ENCODE assay signal across 43 mouse cellular contexts in the genomic region with DNA sequence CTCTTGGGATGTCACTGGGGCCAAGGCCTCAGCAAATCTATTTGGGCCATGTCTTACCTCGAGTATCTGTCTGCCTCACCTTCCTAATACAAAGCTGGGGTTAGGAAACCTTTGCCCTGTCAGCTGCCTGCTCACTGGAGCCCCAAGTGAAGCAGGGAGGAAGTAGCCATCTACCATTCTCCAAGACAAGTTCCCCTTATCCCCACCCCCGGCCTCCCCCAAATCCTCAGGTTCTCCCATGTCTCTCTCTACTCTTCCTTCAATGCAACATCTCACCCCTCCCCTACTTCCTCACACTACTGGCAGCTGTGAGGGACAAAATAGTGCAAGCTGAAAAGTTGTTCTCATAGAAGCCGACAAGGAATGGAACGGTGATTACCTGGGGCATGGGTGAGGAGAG. TPM values are rescaled to one million over a fixed set of nuclear protein-coding genes. Genes with fewer than 3 reads are reported as not detected.
"Had no signal": no experiment of that assay in that cellular context is flagged by ENCODE, and none has a peak within 500 bp of the region (broad histone marks: within the 10 kb centered on the region; RNA-seq: fewer than 3 reads in every experiment).

No protein-coding gene starts in this region.

- H3K27me3 ChIP-seq: heart, embryonic 13.5 days; heart, embryonic 15.5 days; hindbrain, embryonic 13.5 days; hindbrain, embryonic 15.5 days; kidney, embryonic 15.5 days; limb, embryonic 13.5 days; limb, embryonic 15.5 days; liver, embryonic 12.5 days had no signal

- H3K4me3 ChIP-seq: gastrocnemius, adult 2 months; heart, embryonic 13.5 days; heart, embryonic 15.5 days; hindbrain, embryonic 13.5 days; hindbrain, embryonic 15.5 days; kidney, embryonic 15.5 days; limb, embryonic 13.5 days; limb, embryonic 15.5 days; liver, embryonic 12.5 days had no signal

- DNase-seq: forebrain, postnatal 0 days; gastrocnemius, adult 2 months; gastrocnemius, postnatal 10 days; gastrocnemius, postnatal 25 days; heart, adult 18-20 months; heart, postnatal 14 days; heart, postnatal 36 days; kidney, adult 11 months; kidney, adult 2 months; kidney, adult 9 months; kidney, postnatal 14 days; kidney, postnatal 36 days; layer of hippocampus, adult 9-11 months; layer of hippocampus, postnatal 36 days; left cerebral cortex, postnatal 4 days had no signal

- H3K9ac ChIP-seq: forebrain, postnatal 0 days; heart, embryonic 13.5 days; heart, embryonic 15.5 days; hindbrain, embryonic 13.5 days; hindbrain, embryonic 15.5 days; kidney, embryonic 15.5 days; limb, embryonic 13.5 days; limb, embryonic 15.5 days; liver, embryonic 12.5 days had no signal

- H3K36me3 ChIP-seq: hindbrain, embryonic 13.5 days; hindbrain, embryonic 15.5 days; kidney, embryonic 15.5 days; liver, embryonic 12.5 days had no signal

- ATAC-seq: forebrain, postnatal 0 days; hindbrain, postnatal 0 days; liver, embryonic 12.5 days had no signal

- H3K4me2 ChIP-seq: heart, embryonic 11.5 days; heart, embryonic 13.5 days; heart, embryonic 15.5 days; hindbrain, embryonic 13.5 days; hindbrain, embryonic 15.5 days; kidney, embryonic 15.5 days; limb, embryonic 13.5 days; limb, embryonic 15.5 days; liver, embryonic 12.5 days had no signal

- H3K9me3 ChIP-seq: heart, embryonic 13.5 days; heart, embryonic 15.5 days; hindbrain, embryonic 13.5 days; hindbrain, embryonic 15.5 days; kidney, embryonic 15.5 days; limb, embryonic 13.5 days; limb, embryonic 15.5 days; liver, embryonic 12.5 days had no signal

- H3K27ac ChIP-seq: gastrocnemius, adult 2 months; heart, embryonic 13.5 days; heart, embryonic 15.5 days; hindbrain, embryonic 13.5 days; hindbrain, embryonic 15.5 days; hindbrain, postnatal 0 days; kidney, embryonic 15.5 days; kidney, postnatal 0 days; limb, embryonic 13.5 days; limb, embryonic 15.5 days; liver, embryonic 12.5 days had no signal

RNA-seq across cellular contexts. Expression of a gene that starts 52.4 kb away (rescaled TPM):
- total RNA-seq: forebrain, postnatal 0 days; gastrocnemius, adult 2 months; gastrocnemius, postnatal 10 days; gastrocnemius, postnatal 25 days; gastrocnemius, postnatal 4 days; heart, adult 18-20 months; heart, adult 8-10 months; heart, postnatal 14 days; heart, postnatal 36 days; hematopoietic stem cell, adult 5-6 weeks; hindbrain, postnatal 0 days; layer of hippocampus, adult 18-20 months; layer of hippocampus, adult 8-10 months; layer of hippocampus, postnatal 14 days; layer of hippocampus, postnatal 36 days; left cerebral cortex, adult 18-20 months; left cerebral cortex, adult 8-10 months; left cerebral cortex, postnatal 10 days; left cerebral cortex, postnatal 25 days; left cerebral cortex, postnatal 4 days; liver, adult 2 months had no signal
- polyA plus RNA-seq: forebrain, postnatal 0 days; frontal cortex, adult 2 months; heart, embryonic 11.5 days; heart, embryonic 13.5 days; heart, embryonic 15.5 days; heart, postnatal 0 days; hindbrain, embryonic 11.5 days; hindbrain, embryonic 13.5 days; hindbrain, embryonic 15.5 days; hindbrain, postnatal 0 days; intestine, embryonic 14.5 days; kidney, adult 2 months; kidney, embryonic 15.5 days; kidney, postnatal 0 days; large intestine, adult 2 months; limb, embryonic 11.5 days; limb, embryonic 13.5 days; limb, embryonic 15.5 days; liver, adult 2 months; liver, embryonic 12.5 days had no signal
